Mouse (Mus musculus): Measurements from ENCODE around the gene Ntm. TPM values are rescaled to one million over a fixed set of nuclear protein-coding genes. Genes with fewer than 3 reads are reported as not detected.

Gene Ntm
- polyA plus RNA-seq, 1 experiment from 2014 or later: 14.1 TPM

GRCm38 (mm10) chr9:29390796-29391517 lies 572.0 kb downstream of the Ntm start:
- Histone ChIP-seq H3K27me3 (ENCODE audit: control insufficient read depth, insufficient read depth, low read length) (no peaks in the 10 kb centered on the region), H3K9me3 (ENCODE audit: control insufficient read depth, low read length) (no peaks in the 10 kb centered on the region), H3K9ac (ENCODE audit: low read length) (no peak overlapping the region), H3K27ac (ENCODE audit: low read depth, low read length) (no peak overlapping the region), H3K4me1 (ENCODE audit: control insufficient read depth, insufficient read depth, low read length) (no peaks in the 10 kb centered on the region), H3K4me3 (ENCODE audit: low read depth, low read length) (no peak overlapping the region), H3K4me2 (no peak overlapping the region), H3K36me3 (ENCODE audit: control insufficient read depth, insufficient read depth, low read length) (no peaks in the 10 kb centered on the region)
- ATAC-seq (ENCODE audit: low FRiP score) (no peak), DNase-seq (ENCODE audit: low spot score, missing footprints) (no peak)
- WGBS: 79% methylated on average over 11 of the region's 11 CpGs

GRCm38 (mm10) chr9:29389224-29389623 lies 573.7 kb downstream of the Ntm start:
- H3K4me1 ChIP-seq (ENCODE audit: control insufficient read depth, insufficient read depth, low read length): no peaks in the 10 kb centered on the region
- H3K27me3 ChIP-seq (ENCODE audit: control insufficient read depth, insufficient read depth, low read length): no peaks in the 10 kb centered on the region
- H3K27ac ChIP-seq (ENCODE audit: low read depth, low read length): no peak overlapping the region
- DNase-seq (ENCODE audit: low spot score, missing footprints): no peak
- no peaks in the 10 kb centered on the region for H3K36me3 ChIP-seq (ENCODE audit: control insufficient read depth, insufficient read depth, low read length)
- H3K9ac ChIP-seq (ENCODE audit: low read length): no peak overlapping the region
- WGBS: 89% methylated on average over 7 of the region's 7 CpGs
- no peak overlapping the region for H3K4me2 ChIP-seq
- ATAC-seq (ENCODE audit: low FRiP score): no peak
- H3K9me3 ChIP-seq (ENCODE audit: control insufficient read depth, low read length): no peaks in the 10 kb centered on the region
- H3K4me3 ChIP-seq (ENCODE audit: low read depth, low read length): no peak overlapping the region

GRCm38 (mm10) chr9:29387136-29387535 lies 575.8 kb downstream of the Ntm start:
- H3K9ac ChIP-seq (ENCODE audit: low read length): no peak overlapping the region
- H3K4me2 ChIP-seq: no peak overlapping the region
- 85% methylated on average over 4 of the region's 4 CpGs for WGBS
- no peaks in the 10 kb centered on the region for H3K27me3 ChIP-seq (ENCODE audit: control insufficient read depth, insufficient read depth, low read length)
- no peaks in the 10 kb centered on the region for H3K9me3 ChIP-seq (ENCODE audit: control insufficient read depth, low read length)
- H3K4me1 ChIP-seq (ENCODE audit: control insufficient read depth, insufficient read depth, low read length): no peaks in the 10 kb centered on the region
- H3K4me3 ChIP-seq (ENCODE audit: low read depth, low read length): no peak overlapping the region
- H3K27ac ChIP-seq (ENCODE audit: low read depth, low read length): no peak overlapping the region
- no peaks in the 10 kb centered on the region for H3K36me3 ChIP-seq (ENCODE audit: control insufficient read depth, insufficient read depth, low read length)
- no peak for ATAC-seq (ENCODE audit: low FRiP score)
- DNase-seq (ENCODE audit: low spot score, missing footprints): no peak

GRCm38 (mm10) chr9:29377172-29378002 lies 585.6 kb downstream of the Ntm start:
- H3K4me1 ChIP-seq (ENCODE audit: control insufficient read depth, insufficient read depth, low read length): peaks cover 3% of the 10 kb centered on the region; the same call in 1 of the 2 replicates
- no peaks in the 10 kb centered on the region for H3K9me3 ChIP-seq (ENCODE audit: control insufficient read depth, low read length)
- H3K27me3 ChIP-seq (ENCODE audit: control insufficient read depth, insufficient read depth, low read length): no peaks in the 10 kb centered on the region
- no peak overlapping the region for H3K9ac ChIP-seq (ENCODE audit: low read length)
- no peak for ATAC-seq (ENCODE audit: low FRiP score)
- DNase-seq (ENCODE audit: low spot score, missing footprints): no peak
- no peak overlapping the region for H3K4me2 ChIP-seq
- no peak overlapping the region for H3K27ac ChIP-seq (ENCODE audit: low read depth, low read length)
- H3K4me3 ChIP-seq (ENCODE audit: low read depth, low read length): no peak overlapping the region
- WGBS: 87% methylated on average over 12 of the region's 12 CpGs
- no peaks in the 10 kb centered on the region for H3K36me3 ChIP-seq (ENCODE audit: control insufficient read depth, insufficient read depth, low read length)

- no peaks in the 10 kb centered on the region for H3K9me3 ChIP-seq (ENCODE audit: control insufficient read depth, low read length)
- H3K4me1 ChIP-seq (ENCODE audit: control insufficient read depth, insufficient read depth, low read length): no peaks in the 10 kb centered on the region
- DNase-seq (ENCODE audit: low spot score, missing footprints) (no peak), ATAC-seq (ENCODE audit: low FRiP score) (no peak)
- H3K9ac ChIP-seq (ENCODE audit: low read length): no peak overlapping the region
- H3K27me3 ChIP-seq (ENCODE audit: control insufficient read depth, insufficient read depth, low read length): no peaks in the 10 kb centered on the region
- no peak overlapping the region for H3K27ac ChIP-seq (ENCODE audit: low read depth, low read length)
- no peak overlapping the region for H3K4me3 ChIP-seq (ENCODE audit: low read depth, low read length)
- no peak overlapping the region for H3K4me2 ChIP-seq
- H3K36me3 ChIP-seq (ENCODE audit: control insufficient read depth, insufficient read depth, low read length): no peaks in the 10 kb centered on the region
- WGBS: 93% methylated on average over 3 of the region's 3 CpGs
Observed at GRCm38 (mm10) chr9:29371341-29371740, 591.6 kb downstream of the Ntm start.

- no peak for ATAC-seq (ENCODE audit: low FRiP score)
- H3K9ac ChIP-seq (ENCODE audit: low read length): no peak overlapping the region
- no peaks in the 10 kb centered on the region for H3K27me3 ChIP-seq (ENCODE audit: control insufficient read depth, insufficient read depth, low read length)
- no peaks in the 10 kb centered on the region for H3K36me3 ChIP-seq (ENCODE audit: control insufficient read depth, insufficient read depth, low read length)
- H3K4me2 ChIP-seq: no peak overlapping the region
- no peaks in the 10 kb centered on the region for H3K9me3 ChIP-seq (ENCODE audit: control insufficient read depth, low read length)
- no peak for DNase-seq (ENCODE audit: low spot score, missing footprints)
- H3K27ac ChIP-seq (ENCODE audit: low read depth, low read length): no peak overlapping the region
- no peaks in the 10 kb centered on the region for H3K4me1 ChIP-seq (ENCODE audit: control insufficient read depth, insufficient read depth, low read length)
- no peak overlapping the region for H3K4me3 ChIP-seq (ENCODE audit: low read depth, low read length)
- 76% methylated on average over 3 of the region's 3 CpGs for WGBS
Observed at GRCm38 (mm10) chr9:29369621-29370020, 593.3 kb downstream of the Ntm start.

GRCm38 (mm10) chr9:29368291-29368690 lies 594.6 kb downstream of the Ntm start:
- Histone ChIP-seq H3K27ac (ENCODE audit: low read depth, low read length) (no peak overlapping the region), H3K9me3 (ENCODE audit: control insufficient read depth, low read length) (no peaks in the 10 kb centered on the region), H3K4me3 (ENCODE audit: low read depth, low read length) (no peak overlapping the region), H3K27me3 (ENCODE audit: control insufficient read depth, insufficient read depth, low read length) (no peaks in the 10 kb centered on the region), H3K9ac (ENCODE audit: low read length) (no peak overlapping the region), H3K36me3 (ENCODE audit: control insufficient read depth, insufficient read depth, low read length) (no peaks in the 10 kb centered on the region), H3K4me2 (no peak overlapping the region), H3K4me1 (ENCODE audit: control insufficient read depth, insufficient read depth, low read length) (no peaks in the 10 kb centered on the region)
- WGBS: 63% methylated on average over 3 of the region's 3 CpGs
- DNase-seq (ENCODE audit: low spot score, missing footprints): no peak
- no peak for ATAC-seq (ENCODE audit: low FRiP score)

GRCm38 (mm10) chr9:29357796-29358195 lies 605.1 kb downstream of the Ntm start:
- no peak for DNase-seq (ENCODE audit: low spot score, missing footprints)
- Histone ChIP-seq H3K9me3 (ENCODE audit: control insufficient read depth, low read length) (no peaks in the 10 kb centered on the region), H3K27me3 (ENCODE audit: control insufficient read depth, insufficient read depth, low read length) (no peaks in the 10 kb centered on the region), H3K4me2 (no peak overlapping the region), H3K4me3 (ENCODE audit: low read depth, low read length) (no peak overlapping the region), H3K36me3 (ENCODE audit: control insufficient read depth, insufficient read depth, low read length) (no peaks in the 10 kb centered on the region), H3K4me1 (ENCODE audit: control insufficient read depth, insufficient read depth, low read length) (no peaks in the 10 kb centered on the region), H3K9ac (ENCODE audit: low read length) (no peak overlapping the region), H3K27ac (ENCODE audit: low read depth, low read length) (no peak overlapping the region)
- no peak for ATAC-seq (ENCODE audit: low FRiP score)
- 80% methylated on average over 4 of the region's 4 CpGs for WGBS

- no peaks in the 10 kb centered on the region for H3K4me1 ChIP-seq (ENCODE audit: control insufficient read depth, insufficient read depth, low read length)
- H3K4me3 ChIP-seq (ENCODE audit: low read depth, low read length): no peak overlapping the region
- no peak overlapping the region for H3K27ac ChIP-seq (ENCODE audit: low read depth, low read length)
- 85% methylated on average over 7 of the region's 7 CpGs for WGBS
- H3K9me3 ChIP-seq (ENCODE audit: control insufficient read depth, low read length): no peaks in the 10 kb centered on the region
- no peak for DNase-seq (ENCODE audit: low spot score, missing footprints)
- no peak overlapping the region for H3K9ac ChIP-seq (ENCODE audit: low read length)
- H3K27me3 ChIP-seq (ENCODE audit: control insufficient read depth, insufficient read depth, low read length): no peaks in the 10 kb centered on the region
- no peak overlapping the region for H3K4me2 ChIP-seq
- no peak for ATAC-seq (ENCODE audit: low FRiP score)
- no peaks in the 10 kb centered on the region for H3K36me3 ChIP-seq (ENCODE audit: control insufficient read depth, insufficient read depth, low read length)
Observed at GRCm38 (mm10) chr9:29342303-29342702, 620.6 kb downstream of the Ntm start.
